Mouse (Mus musculus) liver, embryonic 15.5 days (tissue): ENCODE measurements around the gene Fuk. TPM values are rescaled to one million over a fixed set of nuclear protein-coding genes. Genes with fewer than 3 reads are reported as not detected.
"Not testable (repeated sequence)": the region's sequence is repeated elsewhere in the genome, so short reads cannot be mapped to it uniquely, and the experiment has no call there.

Source experiments
- ATAC-seq: fragments of 200-750 bp; cut with Nextera tagmentation; 2 replicates; pipeline ENCODE4 v1.8.0; 2017; ENCODE audit warnings: moderate number of reproducible peaks, mild to moderate bottlenecking, moderate library complexity; ENCODE audit not compliant: insufficient read depth
- H3K27ac ChIP-seq: fragments of 300-500 bp; sonication (generic); replicated peaks from 2 replicates; pipeline ENCODE4 v1.5.1; 2015; ENCODE audit warnings: mild to moderate bottlenecking, inconsistent platforms
- H3K27me3 ChIP-seq: fragments of 300-500 bp; sonication (generic); 2 replicates; pipeline ENCODE4 v1.6.1; 2015; ENCODE audit warnings: mild to moderate bottlenecking, inconsistent platforms
- H3K36me3 ChIP-seq: fragments of 300-500 bp; sonication (generic); replicated peaks from 2 replicates; pipeline ENCODE4 v1.6.1; 2015; ENCODE audit warnings: moderate library complexity, mild to moderate bottlenecking, inconsistent platforms
- H3K4me1 ChIP-seq: fragments of 300-500 bp; sonication (generic); replicated peaks from 2 replicates; pipeline ENCODE4 v1.6.1; 2015; ENCODE audit warnings: inconsistent platforms
- H3K4me2 ChIP-seq: fragments of 300-500 bp; sonication (generic); 2 replicates; pipeline ENCODE4 v1.6.1; 2015; ENCODE audit warnings: moderate library complexity, mild to moderate bottlenecking, inconsistent platforms
- H3K4me3 ChIP-seq: fragments of 300-500 bp; sonication (generic); replicated peaks from 2 replicates; pipeline ENCODE4 v1.5.1; 2015; ENCODE audit warnings: mild to moderate bottlenecking, inconsistent platforms
- H3K9ac ChIP-seq: fragments of 300-500 bp; sonication (generic); 2 replicates; pipeline ENCODE4 v1.6.1; 2015; ENCODE audit warnings: moderate library complexity, mild to moderate bottlenecking, inconsistent platforms
- H3K9me3 ChIP-seq: fragments of 300-500 bp; sonication (generic); replicated peaks from 2 replicates; pipeline ENCODE4 v1.6.1; 2016; ENCODE audit warnings: inconsistent platforms
- WGBS: fragments of 180-500 bp; shearing (Covaris S2); methylation state at CpG from one replicate; pipeline ENCODE4 v1.1.7; 2015; ENCODE audit warnings: mixed read lengths; ENCODE audit not compliant: insufficient replicate concordance; 5-methylcytosine and 5-hydroxymethylcytosine counted together
- polyA plus RNA-seq: library from polyadenylated mRNA; unstranded; fragments of >200 nt; fragmentation: Nextera tagmentation; extraction: Ambion mirVana; gene quantifications from 2 replicates; pipeline ENCODE4 v1.2.1, GENCODE M21; 2015

The Fuk gene
- polyA plus RNA-seq, 1 experiment from 2014 or later = 2.5 TPM

GRCm38 (mm10) chr8:110931176-110931939 lies 29.1 kb upstream of the Fuk start:
- H3K4me1 ChIP-seq = peaks cover 100% of the 10 kb centered on the region
- H3K9me3 ChIP-seq = no peaks in the 10 kb centered on the region
- peak overlapping the region; percentile 48 for H3K9ac ChIP-seq
- WGBS = 34% methylated on average over 12 of the region's 12 CpGs
- peak; percentile 63 for ATAC-seq
- peak overlapping the region; percentile 89 for H3K27ac ChIP-seq
- peak overlapping the region; percentile 29 for H3K4me3 ChIP-seq
- no peaks in the 10 kb centered on the region for H3K27me3 ChIP-seq
- H3K4me2 ChIP-seq = peak overlapping the region; percentile 65
- H3K36me3 ChIP-seq = peaks cover 28% of the 10 kb centered on the region

DNA sequence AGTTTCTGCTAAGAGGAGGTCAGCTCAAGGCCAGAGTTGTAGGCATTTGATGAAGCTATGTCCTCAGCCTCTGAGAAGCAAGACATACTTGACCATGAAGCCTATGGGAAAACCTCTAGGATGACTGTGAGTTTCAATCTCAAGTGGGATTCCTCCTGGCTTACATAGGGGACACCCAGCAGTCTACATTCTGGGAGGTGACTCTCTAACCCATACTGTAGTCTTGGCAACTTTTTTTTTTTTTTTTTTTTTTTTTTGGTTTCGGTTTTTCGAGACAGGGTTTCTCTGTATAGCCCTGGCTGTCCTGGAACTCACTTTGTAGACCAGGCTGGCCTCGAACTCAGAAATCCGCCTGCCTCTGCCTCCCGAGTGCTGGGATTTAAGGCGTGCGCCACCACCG lies 27.4 kb upstream of the Fuk start:
- WGBS = 66% methylated on average over 8 of the region's 8 CpGs
- H3K9me3 ChIP-seq, ATAC-seq, H3K27me3 ChIP-seq: not testable (repeated sequence)
- peaks cover 100% of the 10 kb centered on the region for H3K4me1 ChIP-seq
- H3K4me2 ChIP-seq = peak overlapping the region; percentile 65
- peak overlapping the region; percentile 47; the same call in 1 of the 2 replicates for H3K9ac ChIP-seq
- H3K27ac ChIP-seq = peak overlapping the region; percentile 93
- peaks cover 21% of the 10 kb centered on the region for H3K36me3 ChIP-seq
- H3K4me3 ChIP-seq = peak overlapping the region; percentile 25

GRCm38 (mm10) chr8:110929066-110929465 lies 26.8 kb upstream of the Fuk start:
- WGBS = 11% methylated on average over 5 of the region's 5 CpGs
- Histone ChIP-seq H3K9me3 (no peaks in the 10 kb centered on the region), H3K4me2 (peak overlapping the region; percentile 65), H3K36me3 (peaks cover 20% of the 10 kb centered on the region), H3K4me1 (peaks cover 100% of the 10 kb centered on the region), H3K9ac (peak overlapping the region; percentile 47; the same call in 1 of the 2 replicates), H3K27ac (peak overlapping the region; percentile 93), H3K27me3 (no peaks in the 10 kb centered on the region), H3K4me3 (peak overlapping the region; percentile 25)
- ATAC-seq = peak; percentile 79

GRCm38 (mm10) chr8:110928435-110928834 lies 26.1 kb upstream of the Fuk start:
- H3K9ac ChIP-seq = peak overlapping the region; percentile 47; the same call in 1 of the 2 replicates
- H3K4me3 ChIP-seq = peak overlapping the region; percentile 25
- WGBS = 30% methylated on average over 7 of the region's 7 CpGs
- peaks cover 24% of the 10 kb centered on the region for H3K36me3 ChIP-seq
- H3K27ac ChIP-seq = peak overlapping the region; percentile 93
- no peaks in the 10 kb centered on the region for H3K27me3 ChIP-seq
- peak overlapping the region; percentile 65 for H3K4me2 ChIP-seq
- H3K9me3 ChIP-seq = no peaks in the 10 kb centered on the region
- peaks cover 100% of the 10 kb centered on the region for H3K4me1 ChIP-seq
- peak; percentile 45 for ATAC-seq

GRCm38 (mm10) chr8:110926690-110927089 lies 24.4 kb upstream of the Fuk start:
- WGBS = 45% methylated on average over 5 of the region's 5 CpGs
- Histone ChIP-seq H3K4me2 (peak overlapping the region; percentile 19; the same call in 1 of the 2 replicates), H3K9ac (peak overlapping the region; percentile 13; the same call in 1 of the 2 replicates), H3K4me1 (peaks cover 100% of the 10 kb centered on the region), H3K4me3 (no peak overlapping the region), H3K36me3 (peaks cover 41% of the 10 kb centered on the region), H3K27ac (peak overlapping the region; percentile 75), H3K9me3 (no peaks in the 10 kb centered on the region), H3K27me3 (no peaks in the 10 kb centered on the region)
- ATAC-seq = no peak

GRCm38 (mm10) chr8:110925691-110926140 lies 23.4 kb upstream of the Fuk start:
- no peaks in the 10 kb centered on the region for H3K27me3 ChIP-seq
- H3K4me3 ChIP-seq = no peak overlapping the region
- H3K4me1 ChIP-seq = peaks cover 100% of the 10 kb centered on the region
- H3K9ac ChIP-seq = 0 out of 2 replicates have a peak overlapping the region, but pooled peaks have one; percentile 22
- H3K4me2 ChIP-seq = peak overlapping the region; percentile 27
- 64% methylated on average over 8 of the region's 8 CpGs for WGBS
- H3K36me3 ChIP-seq = peaks cover 41% of the 10 kb centered on the region
- no peaks in the 10 kb centered on the region for H3K9me3 ChIP-seq
- no peak for ATAC-seq
- peak overlapping the region; percentile 75 for H3K27ac ChIP-seq

GRCm38 (mm10) chr8:110921492-110922230 lies 19.4 kb upstream of the Fuk start:
- peaks cover 30% of the 10 kb centered on the region for H3K36me3 ChIP-seq
- no peaks in the 10 kb centered on the region for H3K9me3 ChIP-seq
- peaks cover 89% of the 10 kb centered on the region for H3K4me1 ChIP-seq
- H3K4me3 ChIP-seq = peak overlapping the region; percentile 85
- 21% methylated on average over 7 of the region's 7 CpGs for WGBS
- H3K4me2 ChIP-seq = peak overlapping the region; percentile 84
- no peaks in the 10 kb centered on the region for H3K27me3 ChIP-seq
- H3K27ac ChIP-seq = peak overlapping the region; percentile 94
- peak overlapping the region; percentile 91 for H3K9ac ChIP-seq
- peak; percentile 79 for ATAC-seq

DNA sequence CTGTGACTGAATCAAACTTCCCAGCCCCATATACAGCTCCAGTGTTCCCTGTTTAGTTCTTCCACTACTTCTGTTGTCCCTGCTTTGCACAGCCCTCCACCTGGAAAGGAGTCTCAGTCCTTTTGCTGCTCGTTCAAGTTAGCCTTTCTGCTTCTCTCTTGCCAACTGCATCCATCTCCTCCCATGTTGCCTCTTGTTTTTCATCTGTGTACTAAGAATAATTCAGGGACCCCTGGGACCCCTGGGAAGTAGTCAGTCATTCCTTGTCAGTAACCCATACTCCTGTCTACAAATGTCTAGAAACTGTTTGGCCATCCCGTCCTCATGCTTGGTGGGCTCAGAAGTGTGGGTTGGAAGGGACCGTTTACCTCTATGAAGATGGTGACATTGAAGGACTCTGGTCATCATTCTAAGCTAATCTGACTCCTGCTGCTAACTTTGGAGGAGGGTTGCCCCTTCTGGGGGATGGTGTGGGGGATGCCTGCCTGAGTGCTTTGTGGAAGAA lies 18.5 kb upstream of the Fuk start:
- no peak for ATAC-seq
- Histone ChIP-seq H3K9ac (peak overlapping the region; percentile 91), H3K9me3 (no peaks in the 10 kb centered on the region), H3K4me1 (peaks cover 81% of the 10 kb centered on the region), H3K27me3 (no peaks in the 10 kb centered on the region), H3K4me3 (peak overlapping the region; percentile 85), H3K36me3 (peaks cover 30% of the 10 kb centered on the region), H3K27ac (peak overlapping the region; percentile 94), H3K4me2 (peak overlapping the region; percentile 84)
- WGBS = 38% methylated on average over 3 of the region's 3 CpGs

- peak overlapping the region; percentile 91 for H3K9ac ChIP-seq
- peaks cover 75% of the 10 kb centered on the region for H3K4me1 ChIP-seq
- H3K4me3 ChIP-seq = peak overlapping the region; percentile 85
- 5% methylated on average over 30 of the region's 37 CpGs for WGBS
- H3K9me3 ChIP-seq = no peaks in the 10 kb centered on the region
- ATAC-seq = peak; percentile 9
- H3K27me3 ChIP-seq = no peaks in the 10 kb centered on the region
- peak overlapping the region; percentile 84 for H3K4me2 ChIP-seq
- H3K36me3 ChIP-seq = peaks cover 30% of the 10 kb centered on the region
- H3K27ac ChIP-seq = peak overlapping the region; percentile 94
These were observed 17.9 kb upstream of the Fuk start for GRCm38 (mm10) chr8:110920032-110920772.

DNA sequence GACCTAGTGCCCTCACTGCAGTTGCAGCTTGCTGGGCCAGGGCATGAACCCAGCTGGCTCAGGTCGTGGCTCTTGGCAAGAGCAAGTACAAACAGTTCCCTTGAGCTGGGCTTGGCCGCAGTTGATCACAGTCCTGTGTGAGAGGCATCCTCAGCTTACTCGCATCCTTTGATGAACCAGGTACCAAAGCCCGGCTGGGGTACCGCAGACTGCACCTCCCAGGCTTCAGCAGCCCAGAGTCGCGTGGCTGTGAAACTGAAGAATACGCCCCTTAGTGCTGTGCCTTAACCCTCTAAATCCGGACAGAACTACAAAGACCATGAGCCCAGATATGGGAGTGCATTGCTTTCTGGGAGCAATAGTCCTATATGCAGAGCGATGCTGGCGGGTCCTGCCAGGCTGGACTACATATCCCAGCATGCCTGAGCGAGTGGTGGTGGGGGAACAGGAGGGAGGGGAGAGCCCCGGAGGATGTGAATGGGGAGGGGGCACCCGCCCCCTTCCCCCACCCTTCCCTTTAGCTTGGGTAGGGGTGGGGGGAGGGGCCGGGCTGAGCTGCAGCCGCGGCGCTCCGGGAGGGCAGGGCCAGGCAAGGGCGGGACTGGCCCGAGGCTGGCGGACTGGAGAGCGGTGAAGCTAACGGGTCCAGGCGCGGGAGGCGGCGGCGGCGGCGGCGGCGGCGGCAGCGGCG lies 17.2 kb upstream of the Fuk start, which contains the start of gene St3gal2:
Gene St3gal2, plus strand, starts transcription at position 582 of the 691 bp plus-strand sequence.
- Histone ChIP-seq H3K4me1 (peaks cover 67% of the 10 kb centered on the region), H3K9ac (peak within 1 kb of the TSS; percentile 91), H3K4me3 (peak within 1 kb of the TSS; percentile 85), H3K36me3 (peaks cover 24% of the 10 kb centered on the region), H3K9me3 (no peaks in the 10 kb centered on the region), H3K27ac (peak within 1 kb of the TSS; percentile 94), H3K27me3 (no peaks in the 10 kb centered on the region), H3K4me2 (peak within 1 kb of the TSS; percentile 84)
- WGBS = 2% methylated on average over 35 of the region's 36 CpGs
- peak; percentile 79 for ATAC-seq
